Mouse (Mus musculus) adrenal gland, adult 8-10 months (tissue): Measurements from ENCODE around the gene Manf. TPM values are rescaled to one million over a fixed set of nuclear protein-coding genes. Genes with fewer than 3 reads are reported as not detected.

Source experiments
- DNase-seq: peaks from one replicate; pipeline ENCODE4 v3.0.0; 2022
- total RNA-seq, 4 experiments: library from RNA; stranded (reverse); gene quantifications; 2 replicates each; pipeline ENCODE4 v1.2.4; 2022

Manf gene
- 100 to 1,000 TPM; 306 to 450 (median 316) TPM for total RNA-seq

GRCm38 (mm10) chr9:106891829-106892551, at the start of gene Manf:
Manf (minus strand) TSS chr9:106891979.
- peak; percentile 99 for DNase-seq

GRCm38 (mm10) chr9:106934998-106935397, 43.2 kb upstream of the Manf start:
- no peak for DNase-seq

- no peak for DNase-seq
Observed at GRCm38 (mm10) chr9:106914878-106915277, 23.1 kb upstream of the Manf start.

- DNase-seq, result no peak
Observed at GRCm38 (mm10) chr9:106913759-106914158, 22.0 kb upstream of the Manf start.

- DNase-seq, result no peak
Observed at GRCm38 (mm10) chr9:106911624-106912023, 19.8 kb upstream of the Manf start.

DNA sequence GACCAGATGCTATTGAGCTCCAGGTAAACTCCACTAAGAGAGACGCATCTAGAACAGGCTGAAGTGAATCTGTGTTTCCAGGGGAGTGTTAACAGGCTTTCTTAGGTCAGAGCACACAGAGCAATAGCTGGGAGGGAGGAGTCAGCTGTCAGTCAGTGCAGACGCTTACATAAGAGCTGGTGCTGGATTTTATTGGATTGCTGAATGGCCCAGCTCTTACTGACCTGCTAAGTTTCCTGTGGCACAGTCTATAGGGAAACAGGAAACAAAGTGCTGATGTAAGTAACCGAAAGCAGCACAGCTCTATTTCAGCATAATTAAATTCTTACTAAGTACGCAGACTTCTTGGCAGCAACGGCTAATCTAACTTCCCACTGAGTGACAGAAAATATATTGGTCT, 16.9 kb upstream of the Manf start:
- no peak for DNase-seq

- DNase-seq, result no peak
Observed at GRCm38 (mm10) chr9:106908174-106908573, 16.4 kb upstream of the Manf start.

- no peak for DNase-seq
Observed at GRCm38 (mm10) chr9:106906597-106906996, 14.8 kb upstream of the Manf start.

GRCm38 (mm10) chr9:106903791-106904134, 12.0 kb upstream of the Manf start:
- DNase-seq, result no peak

GRCm38 (mm10) chr9:106903099-106903790, 11.5 kb upstream of the Manf start:
- no peak for DNase-seq

DNA sequence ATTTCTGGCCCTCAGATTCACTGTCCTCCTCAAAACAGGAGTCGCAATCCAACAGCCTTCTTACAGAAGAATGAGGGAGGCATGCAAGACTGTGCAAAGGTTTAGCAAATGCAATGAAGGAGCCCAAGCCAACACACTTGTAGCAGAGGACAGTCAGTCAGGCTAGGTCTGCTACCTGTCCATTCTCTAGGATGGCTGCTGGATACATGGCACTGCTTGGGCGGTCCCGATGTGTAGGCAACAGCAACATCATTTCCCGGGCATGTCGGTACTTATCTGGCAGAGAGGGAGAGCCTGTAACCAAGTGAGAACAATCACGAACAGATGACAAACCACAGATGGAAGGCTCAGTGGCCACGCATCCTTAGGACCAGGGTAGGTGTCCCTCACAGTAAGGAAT, 9.8 kb upstream of the Manf start:
- DNase-seq, result no peak

DNA sequence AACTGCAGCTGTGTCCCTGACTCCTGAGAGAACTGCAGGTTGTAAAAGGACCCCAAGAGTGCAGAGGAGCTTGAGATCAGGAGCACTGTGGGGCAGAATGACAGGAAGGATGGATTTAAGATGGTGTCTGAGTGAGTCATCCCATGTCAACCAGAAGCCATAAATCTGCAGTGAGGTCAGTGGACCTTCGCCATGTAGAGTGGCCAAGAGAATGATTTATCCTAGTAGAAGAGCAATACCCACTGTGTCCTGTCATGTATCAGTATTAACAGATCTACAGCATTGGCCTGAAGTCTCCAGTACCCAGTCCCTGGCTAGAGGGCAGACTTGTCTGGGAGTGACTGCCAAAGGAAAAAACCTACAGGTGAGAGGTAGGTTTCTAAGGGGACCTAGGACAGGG, 7.1 kb upstream of the Manf start:
- DNase-seq, result peak; percentile 57

DNA sequence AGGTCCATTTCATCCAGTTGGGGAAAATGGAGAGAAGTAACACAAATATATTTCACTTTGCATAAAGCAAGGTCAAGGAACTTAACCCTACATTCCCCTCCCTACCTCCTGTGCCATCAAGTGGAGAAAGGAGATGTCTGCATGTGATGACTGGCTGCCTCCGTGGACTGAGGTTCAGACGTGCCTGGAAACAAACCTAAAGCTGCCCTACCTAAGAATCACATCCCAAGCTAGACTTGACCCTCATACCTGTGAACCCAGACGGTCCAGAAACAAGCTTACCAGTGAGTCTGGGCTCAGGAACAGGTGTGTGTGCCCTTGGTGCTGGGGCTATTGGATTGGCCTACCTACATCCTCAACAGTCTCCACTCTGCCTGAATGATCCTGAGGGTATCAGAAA, 1.5 kb upstream of the Manf start:
- DNase-seq, result no peak

DNA sequence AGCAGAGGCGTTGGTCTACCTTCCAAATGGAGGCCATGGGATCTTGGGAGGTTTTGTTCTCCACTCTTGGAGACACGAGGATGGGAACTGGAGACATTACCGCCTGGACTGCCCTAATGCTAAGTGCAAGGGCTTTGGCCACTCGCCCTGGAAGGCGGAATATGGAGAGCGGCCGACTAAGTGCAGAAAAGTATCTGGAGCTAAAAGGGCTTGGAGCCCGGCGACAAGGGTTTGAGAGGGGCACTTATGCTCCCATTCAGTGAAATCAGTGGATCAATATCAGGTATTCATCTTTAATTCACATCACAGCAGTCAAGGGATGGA, 735 bp upstream of the Manf start:
- DNase-seq, result no peak

GRCm38 (mm10) chr9:106891341-106891741, 438 bp downstream of the Manf start:
- DNase-seq, result no peak

- peak; percentile 82 for DNase-seq
Observed at GRCm38 (mm10) chr9:106890496-106891240, 1.1 kb downstream of the Manf start.

DNA sequence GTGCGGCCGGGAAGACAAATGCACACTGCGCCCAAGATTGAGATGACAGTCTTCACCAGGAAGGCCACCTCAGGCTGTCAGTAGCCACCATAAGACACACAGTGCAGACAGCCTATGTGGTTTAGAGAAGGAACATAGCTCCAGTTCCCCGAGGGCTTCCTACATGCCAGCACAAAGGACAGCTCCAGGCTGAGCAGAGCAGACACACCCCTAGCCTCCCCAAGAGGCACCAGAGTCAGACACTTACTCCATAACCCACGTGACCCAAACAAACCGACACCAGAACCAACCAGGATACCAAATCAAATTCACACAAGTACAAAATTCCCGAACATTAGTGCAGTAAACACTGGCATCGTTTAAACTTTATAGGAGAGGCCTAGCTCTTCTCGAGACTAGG, 2.5 kb downstream of the Manf start:
- no peak for DNase-seq

DNA sequence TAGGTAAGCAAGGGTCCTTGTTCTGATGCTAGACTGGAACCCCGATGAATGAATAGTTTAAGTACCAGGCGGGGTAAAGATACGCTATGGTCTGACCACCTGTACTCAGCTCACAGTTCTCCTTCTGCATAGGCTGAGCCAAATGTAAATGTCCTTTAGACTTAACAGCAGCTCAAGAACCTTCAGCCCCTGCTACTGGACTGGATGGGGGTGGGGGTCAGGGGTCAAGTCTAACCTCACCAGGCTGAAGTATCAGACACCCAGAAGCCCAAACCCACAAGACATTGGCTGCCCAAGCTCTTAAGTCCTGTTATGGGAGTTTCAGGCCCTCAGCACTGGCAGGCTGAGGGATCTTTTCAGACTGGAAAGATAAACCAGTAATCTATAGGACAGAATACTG, 3.4 kb downstream of the Manf start:
- no peak for DNase-seq

GRCm38 (mm10) chr9:106886828-106887702, 4.7 kb downstream of the Manf start, which contains the start of gene Rbm15b:
Rbm15b (minus strand) TSS chr9:106887428.
- DNase-seq, result peak; percentile 97

DNA sequence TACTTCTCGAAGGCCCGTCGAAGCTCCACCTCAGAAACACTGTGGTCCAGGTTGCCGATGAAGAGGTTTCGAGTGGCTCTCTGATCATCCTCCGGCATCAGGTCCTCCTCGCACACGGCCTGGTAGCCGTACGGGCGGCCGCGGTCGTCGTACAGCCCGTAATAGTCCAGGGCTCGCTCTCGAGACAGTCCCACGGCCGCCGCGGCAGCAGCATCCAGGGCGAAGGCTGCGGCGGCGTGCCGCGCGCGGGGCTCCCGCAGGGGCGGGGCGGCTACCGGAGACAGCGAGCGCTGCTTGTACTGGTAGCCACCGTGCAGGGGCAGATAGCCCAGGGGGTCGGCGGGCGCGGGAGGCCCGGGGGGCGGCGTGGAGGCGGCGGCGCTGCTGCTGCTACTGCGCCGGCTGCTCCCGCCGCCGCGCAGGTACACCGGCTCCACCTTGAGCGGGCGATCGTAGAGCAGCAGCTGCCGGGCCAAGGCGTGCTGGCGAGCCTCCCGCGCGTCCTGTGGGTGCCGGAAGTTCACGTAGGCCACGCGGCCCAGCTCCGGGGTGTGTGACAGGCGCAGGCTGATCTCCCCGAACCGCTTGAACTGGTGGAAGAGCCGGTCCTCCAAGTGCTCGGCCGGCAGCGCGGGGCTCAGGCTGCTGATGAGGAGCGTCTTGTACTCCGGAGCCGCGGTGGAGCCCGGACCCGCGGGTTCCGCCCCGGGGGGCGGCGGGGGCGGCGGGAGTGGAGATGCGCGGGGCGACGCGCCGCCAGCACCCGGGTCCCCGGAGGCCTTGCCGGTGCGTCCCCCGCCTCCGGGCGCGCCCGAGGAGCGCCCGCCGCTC, 5.7 kb downstream of the Manf start:
- no peak for DNase-seq

DNA sequence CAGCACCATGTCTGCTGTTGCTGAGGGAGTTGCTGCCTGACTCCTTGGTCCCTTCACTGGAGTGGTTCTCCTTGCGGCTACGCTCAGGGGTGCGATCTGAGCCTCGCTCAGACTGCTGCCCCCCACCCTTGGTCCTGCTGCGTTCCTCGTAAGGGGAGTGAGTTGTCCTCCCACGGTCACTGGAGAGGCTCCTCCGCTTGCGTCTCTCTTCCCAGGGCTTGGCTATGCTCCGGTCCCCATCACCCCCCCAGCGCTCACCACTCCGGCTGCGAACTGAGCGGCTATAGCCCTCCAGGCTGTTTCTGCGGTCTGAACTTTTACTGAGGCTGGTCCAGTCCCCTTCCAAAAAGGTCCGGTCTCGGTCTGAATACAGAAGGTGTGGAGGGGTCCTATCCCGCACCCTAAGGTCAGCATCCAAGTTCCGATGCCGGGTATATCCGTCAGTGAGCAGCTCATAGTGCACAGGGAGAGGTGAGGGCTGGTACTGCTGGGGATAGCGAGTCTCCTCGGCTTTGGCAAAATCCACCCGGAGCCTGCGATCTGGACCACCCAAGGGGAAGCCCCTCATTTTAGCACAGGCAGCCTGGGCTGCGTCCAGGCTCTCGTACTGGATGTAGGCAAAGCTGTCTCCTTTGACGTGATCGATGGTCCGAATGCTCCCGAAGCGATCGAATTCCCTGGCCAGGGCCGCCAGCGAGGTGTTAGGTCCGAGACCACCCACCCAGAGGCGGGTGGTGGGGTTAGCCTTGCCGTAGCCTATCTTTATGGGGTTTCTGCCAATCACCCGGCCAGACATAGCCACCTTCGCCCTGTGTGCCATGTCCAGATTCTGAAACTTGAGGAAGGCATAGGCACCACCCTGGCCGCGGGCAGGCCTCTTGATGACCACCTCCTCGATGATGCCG, 6.5 kb downstream of the Manf start:
- DNase-seq, result no peak
